Mouse (Mus musculus) left cerebral cortex, adult 2 months (tissue): ENCODE measurements around the gene Atp2b2. TPM values are rescaled to one million over a fixed set of nuclear protein-coding genes. Genes with fewer than 3 reads are reported as not detected.
A peak's percentile ranks its signal among the peaks of the same experiment; 100 is the strongest.

Experiments used
- DNase-seq, 2 experiments: peaks; one replicate each; pipeline ENCODE4 v3.0.0; 2021 to 2022; ENCODE audit warnings: low spot score in 2 of 2, mixed read lengths in 1 of 2; ENCODE audit errors: extremely low spot score in 1 of 2
- H3K27ac ChIP-seq: fragments of 200-600 bp; 2 replicates; pipeline ENCODE4 v1.8.1; 2022
- H3K4me3 ChIP-seq: fragments of 200-600 bp; 2 replicates; pipeline ENCODE4 v1.8.1; 2022
- CTCF ChIP-seq: fragments of 200-600 bp; IDR thresholded peaks from 2 replicates; pipeline ENCODE4 v1.8.1; 2022; ENCODE audit warnings: antibody characterized with exemption, mild to moderate bottlenecking, moderate library complexity
- intact Hi-C: fragments of 180-260 bp; cut with DNase I; formaldehyde crosslinking; loops from one replicate; pipeline ENCODE4 v1.15.1; 2025
- total RNA-seq, 2 experiments: library from RNA; stranded (reverse); gene quantifications; 2 replicates each; pipeline ENCODE4 v1.2.3; 2021

Gene Atp2b2
- total RNA-seq, 2 experiments from 2014 or later, result 729 to 754 TPM

DNA sequence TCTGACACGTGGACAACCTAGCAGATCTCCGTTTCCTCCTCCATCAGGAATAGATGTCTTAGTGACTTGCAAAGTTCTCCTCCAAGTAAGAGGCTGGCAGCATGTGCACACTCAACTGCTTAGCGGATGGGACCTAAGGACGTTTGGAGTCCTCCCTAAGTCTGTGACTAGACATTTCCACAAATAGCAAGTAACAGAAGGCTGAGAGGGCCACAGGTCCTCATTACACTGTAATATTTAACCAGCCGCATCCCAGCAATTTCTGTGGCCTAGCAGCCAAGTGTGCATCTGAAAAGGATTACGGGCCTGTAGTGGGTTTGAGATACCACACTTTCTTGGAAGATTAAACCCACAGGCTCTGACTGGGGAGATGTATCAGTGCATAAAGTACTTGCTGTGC lies 30.4 kb downstream of the Atp2b2 start:
- DNase-seq, result no peak
- intact Hi-C loops, result no loop called here
- no peak for TF ChIP-seq CTCF

DNA sequence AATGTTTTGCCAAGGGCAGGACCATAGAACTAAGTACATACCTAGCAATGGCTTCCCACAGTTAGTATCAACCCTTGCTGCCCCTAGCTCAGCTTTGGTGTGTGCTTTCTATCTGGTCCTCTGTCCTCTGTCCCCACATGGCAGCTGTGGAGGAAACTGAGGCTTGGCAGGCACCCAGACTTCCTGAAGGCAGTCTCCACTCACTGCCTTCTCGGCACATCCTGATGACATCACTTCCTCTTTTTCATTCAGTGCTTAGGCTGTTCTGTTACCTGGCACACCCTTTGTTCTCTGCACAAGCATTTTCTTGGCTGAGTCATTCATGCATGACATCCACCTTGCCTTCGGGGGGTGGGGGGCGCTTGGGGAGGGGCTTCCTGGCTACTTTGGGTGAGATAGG lies 38.6 kb downstream of the Atp2b2 start:
- intact Hi-C loops, result no loop called here
- Histone ChIP-seq H3K27ac (no peak overlapping the region), H3K4me3 (no peak overlapping the region)
- no peak for DNase-seq
- TF ChIP-seq CTCF, result no peak

More for the DNA sequence above, 30.4 kb downstream of the Atp2b2 start:
- Histone ChIP-seq H3K27ac (peak overlapping the region; percentile 26; the same call in 1 of the 2 replicates), H3K4me3 (no peak overlapping the region)

DNA sequence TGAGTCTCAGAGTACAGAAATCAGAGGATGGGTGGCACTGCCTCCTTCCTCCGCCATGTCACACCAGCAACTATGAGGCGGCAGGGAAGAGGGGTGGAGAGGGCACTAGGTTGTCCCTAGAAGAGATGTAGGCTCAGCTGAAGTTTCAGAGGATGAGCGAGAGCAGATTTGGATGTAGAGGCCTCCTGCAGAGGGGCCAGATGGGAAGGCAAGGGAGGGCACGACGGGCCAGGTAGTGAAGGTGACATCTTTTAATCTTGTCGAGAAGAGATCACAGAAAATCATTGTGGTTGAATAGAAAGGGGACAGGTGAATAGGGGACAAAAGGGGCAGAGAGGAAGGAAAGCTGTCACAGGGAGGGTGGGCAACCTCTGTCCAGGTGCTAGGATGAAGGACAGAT lies 41.5 kb downstream of the Atp2b2 start:
- TF ChIP-seq CTCF, result no peak

DNA sequence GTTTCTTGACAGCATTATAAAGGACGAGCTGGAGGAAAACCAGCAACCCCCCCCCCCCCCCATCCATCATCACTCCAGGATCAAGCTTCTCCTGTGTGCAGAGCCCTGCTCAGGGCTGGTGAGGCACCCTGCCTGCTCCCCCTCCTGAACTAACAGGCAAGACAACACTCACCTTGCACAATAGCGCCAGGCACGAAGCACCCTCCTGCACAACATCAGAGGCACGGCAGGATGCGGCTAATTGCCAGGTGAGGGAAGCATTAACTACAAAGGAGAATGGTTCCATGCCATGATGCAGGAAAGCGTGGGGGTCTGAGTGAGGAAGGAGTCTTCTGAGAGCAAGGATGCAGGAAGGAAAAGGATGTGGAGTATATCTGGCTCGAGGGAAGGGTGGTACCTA lies 42.1 kb downstream of the Atp2b2 start:
- no peak for TF ChIP-seq CTCF
- no peak for DNase-seq
- no peak overlapping the region for H3K4me3 ChIP-seq
- peak overlapping the region; percentile 40 for H3K27ac ChIP-seq
- intact Hi-C loops, result no loop called here

More for the DNA sequence above, 41.5 kb downstream of the Atp2b2 start:
- intact Hi-C loops, result no loop called here
- no peak for DNase-seq
- Histone ChIP-seq H3K27ac (peak overlapping the region; percentile 40), H3K4me3 (no peak overlapping the region)

DNA sequence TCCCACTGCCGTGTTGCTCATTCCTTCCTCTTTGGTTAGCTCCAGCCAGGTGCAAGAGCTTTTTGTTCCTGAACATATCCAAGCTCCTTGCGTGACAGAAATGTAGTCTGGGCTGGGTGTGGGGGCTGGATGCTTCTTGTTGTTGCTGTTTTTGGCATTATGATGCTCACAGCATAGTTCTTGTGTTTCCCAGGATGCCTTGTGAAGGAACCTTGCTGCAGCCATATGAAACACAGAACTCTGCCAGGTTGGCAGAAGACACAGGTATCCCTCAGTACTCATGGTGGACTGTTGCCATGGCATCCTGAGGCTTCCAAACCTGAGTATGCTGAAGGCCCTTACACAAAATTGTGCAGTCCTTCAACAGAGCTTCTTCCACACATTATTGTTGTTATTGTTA lies 44.0 kb downstream of the Atp2b2 start:
- Histone ChIP-seq H3K27ac (peak overlapping the region; percentile 73), H3K4me3 (no peak overlapping the region)
- TF ChIP-seq CTCF, result no peak
- intact Hi-C loops, result no loop called here
- peak in 1 of 2 experiments; percentile 32 for DNase-seq

DNA sequence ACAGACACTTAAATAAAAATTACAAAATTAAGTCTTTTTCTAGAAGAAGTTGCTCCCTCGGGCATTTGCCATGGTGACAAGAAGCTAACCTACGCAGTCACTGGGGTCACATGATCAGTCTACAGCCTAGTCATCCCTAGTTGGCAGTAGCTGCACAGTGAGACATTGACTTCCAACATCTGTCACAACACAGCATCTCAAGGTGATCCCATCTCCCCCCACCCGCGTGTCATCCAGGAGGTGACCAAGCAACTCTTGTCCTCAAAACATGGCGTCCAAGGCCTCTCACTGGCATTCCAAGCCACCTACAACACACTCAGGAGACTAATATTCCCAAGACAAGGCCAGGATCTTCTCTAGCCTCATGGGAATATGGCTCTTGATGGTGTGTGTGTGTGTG lies 48.2 kb downstream of the Atp2b2 start:
- DNase-seq, result no peak
- TF ChIP-seq CTCF, result no peak
- intact Hi-C loops, result loop anchor here (5.0 kb wide), 2 partner anchors 57 to 63 kb away; no protein-coding TSS in a partner anchor
- no peak overlapping the region for H3K27ac ChIP-seq
- H3K4me3 ChIP-seq, result no peak overlapping the region

DNA sequence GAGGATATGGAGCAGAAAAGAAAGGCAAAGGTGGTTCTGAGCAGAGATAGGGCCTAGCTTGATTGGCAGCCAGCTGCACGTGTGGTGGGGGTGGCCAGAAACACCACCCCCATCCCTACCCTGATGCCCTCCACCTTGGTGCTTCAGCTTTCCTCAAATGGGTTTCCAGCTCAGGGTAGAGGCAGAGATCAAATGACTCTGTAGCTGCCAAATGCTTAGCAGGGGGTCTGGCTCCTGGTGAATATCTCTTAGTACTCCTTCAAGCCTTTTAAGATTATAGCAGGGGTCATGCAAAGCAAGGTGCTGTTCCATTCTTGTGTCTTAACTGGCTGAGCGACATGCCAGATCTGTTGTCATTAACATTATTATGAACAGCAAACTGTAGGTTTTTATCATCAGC lies 50.3 kb downstream of the Atp2b2 start:
- DNase-seq, result no peak
- TF ChIP-seq CTCF, result no peak
- Histone ChIP-seq H3K27ac (no peak overlapping the region; the same call in 1 of the 2 replicates), H3K4me3 (no peak overlapping the region)
- intact Hi-C loops, result loop anchor here (5.0 kb wide), 2 partner anchors 55 to 65 kb away; no protein-coding TSS in a partner anchor

DNA sequence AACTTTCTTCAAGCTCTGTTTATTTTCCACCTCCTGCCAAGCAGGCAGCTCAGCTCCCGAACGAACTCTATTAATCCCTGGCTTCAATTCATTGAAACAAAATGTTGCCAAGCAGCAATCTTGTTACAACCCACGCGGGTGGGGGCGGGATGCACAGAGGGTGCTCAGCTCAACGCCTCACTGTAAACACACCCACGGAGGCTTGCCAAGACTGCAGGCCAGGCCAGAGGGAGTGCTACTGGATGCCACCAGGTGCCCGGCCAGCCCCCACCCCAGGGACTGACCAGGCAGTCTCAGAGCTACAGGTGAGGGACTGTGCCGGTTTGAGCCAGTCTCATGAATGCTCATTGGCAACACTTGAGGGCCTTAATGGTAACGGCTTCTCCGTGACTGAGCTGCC lies 50.9 kb downstream of the Atp2b2 start:
- no peak for TF ChIP-seq CTCF
- intact Hi-C loops, result loop anchor here (2.0 to 5.0 kb wide), 3 partner anchors 51 to 66 kb away; partner anchors contain the start of gene Atp2b2
- no peak overlapping the region for H3K4me3 ChIP-seq
- DNase-seq, result peak; percentile 75 to 83
- peak overlapping the region; percentile 51 for H3K27ac ChIP-seq

DNA sequence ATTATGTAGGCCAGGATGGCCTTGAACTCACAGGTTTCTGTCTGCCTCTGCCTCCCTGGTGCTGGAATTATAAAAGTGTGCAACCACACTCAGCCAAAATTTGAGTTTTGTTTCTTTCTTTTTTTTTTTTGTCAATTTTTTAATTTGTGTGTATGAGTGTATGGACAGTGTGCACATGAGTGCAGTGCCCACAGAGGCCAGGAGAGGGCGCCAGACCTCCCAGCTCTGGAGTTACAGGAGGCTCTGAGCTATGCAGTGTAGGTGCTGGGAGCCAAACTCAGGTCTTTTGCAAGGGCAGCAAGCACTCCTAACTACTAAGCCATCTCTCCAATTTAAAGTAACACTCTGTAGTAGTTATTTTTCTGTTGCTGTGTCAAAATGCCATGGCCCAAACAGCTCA lies 52.4 kb downstream of the Atp2b2 start:
- H3K27ac ChIP-seq, result no peak overlapping the region
- TF ChIP-seq CTCF, result peak; percentile 53
- DNase-seq, result no peak
- intact Hi-C loops, result loop anchor here (2.0 to 5.0 kb wide), 3 partner anchors 53 to 67 kb away; partner anchors contain the start of gene Atp2b2
- H3K4me3 ChIP-seq, result no peak overlapping the region

DNA sequence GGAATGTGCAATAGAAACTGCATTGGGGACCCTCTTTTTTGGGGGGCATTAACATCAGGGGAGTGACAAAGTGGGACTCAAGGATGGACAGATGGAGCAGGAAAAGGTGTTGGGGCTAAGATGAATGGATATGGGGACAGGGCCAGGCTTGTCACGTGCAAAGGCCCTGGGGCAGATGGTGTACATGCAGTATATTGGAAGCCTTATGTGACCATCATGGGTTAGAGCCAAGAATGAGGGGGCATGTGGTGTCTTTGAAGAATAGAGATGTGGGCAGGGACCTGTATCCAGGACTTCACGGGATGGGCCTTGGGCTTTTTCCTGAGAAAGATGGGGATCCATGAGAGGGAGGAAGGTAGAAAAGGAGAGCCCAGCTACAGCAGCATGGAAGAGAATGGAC lies 53.9 kb downstream of the Atp2b2 start:
- DNase-seq, result no peak
- intact Hi-C loops, result no loop called here
- Histone ChIP-seq H3K4me3 (no peak overlapping the region), H3K27ac (peak overlapping the region; percentile 44; the same call in 1 of the 2 replicates)
- no peak for TF ChIP-seq CTCF

DNA sequence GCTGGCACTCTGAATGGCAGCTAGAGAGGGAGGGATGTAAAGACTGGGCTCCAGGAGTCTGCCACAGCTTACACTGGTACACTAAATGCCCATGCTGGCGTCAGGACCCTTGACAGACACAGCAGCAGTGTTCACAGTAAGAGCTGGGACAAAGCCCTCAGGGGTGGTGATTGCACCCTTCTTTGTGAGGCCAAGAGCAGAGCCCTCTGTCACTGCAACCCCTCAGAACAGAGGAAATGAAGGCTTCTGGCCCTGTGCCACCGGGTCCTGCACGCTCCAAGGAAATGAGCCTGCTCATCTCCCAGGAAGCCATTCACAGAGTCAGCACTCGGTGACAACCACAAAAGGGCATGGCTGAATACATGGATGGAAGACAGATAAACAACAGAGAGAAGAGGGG lies 55.7 kb downstream of the Atp2b2 start:
- Histone ChIP-seq H3K4me3 (no peak overlapping the region), H3K27ac (no peak overlapping the region)
- TF ChIP-seq CTCF, result no peak
- intact Hi-C loops, result no loop called here
- no peak for DNase-seq

DNA sequence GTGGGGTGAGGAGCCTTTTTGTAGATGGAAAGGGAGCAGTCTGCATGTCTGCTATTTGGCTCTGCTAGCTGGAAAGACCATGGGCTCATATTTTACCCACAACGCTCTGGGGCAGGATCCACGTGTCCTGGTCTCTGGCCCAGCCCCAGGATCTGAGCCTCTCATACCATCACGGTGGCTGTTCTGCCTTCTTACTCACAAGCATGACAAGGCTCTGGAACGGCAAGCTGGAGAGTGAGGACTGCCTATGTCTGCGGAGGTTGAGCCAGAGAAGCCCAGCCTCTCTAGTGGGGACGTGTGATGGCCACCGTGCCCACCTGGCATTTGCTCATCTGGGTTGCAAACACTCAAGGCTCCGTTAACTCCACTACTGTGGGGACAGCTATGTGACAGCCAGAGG lies 63.7 kb downstream of the Atp2b2 start:
- intact Hi-C loops, result no loop called here
- no peak for TF ChIP-seq CTCF

DNA sequence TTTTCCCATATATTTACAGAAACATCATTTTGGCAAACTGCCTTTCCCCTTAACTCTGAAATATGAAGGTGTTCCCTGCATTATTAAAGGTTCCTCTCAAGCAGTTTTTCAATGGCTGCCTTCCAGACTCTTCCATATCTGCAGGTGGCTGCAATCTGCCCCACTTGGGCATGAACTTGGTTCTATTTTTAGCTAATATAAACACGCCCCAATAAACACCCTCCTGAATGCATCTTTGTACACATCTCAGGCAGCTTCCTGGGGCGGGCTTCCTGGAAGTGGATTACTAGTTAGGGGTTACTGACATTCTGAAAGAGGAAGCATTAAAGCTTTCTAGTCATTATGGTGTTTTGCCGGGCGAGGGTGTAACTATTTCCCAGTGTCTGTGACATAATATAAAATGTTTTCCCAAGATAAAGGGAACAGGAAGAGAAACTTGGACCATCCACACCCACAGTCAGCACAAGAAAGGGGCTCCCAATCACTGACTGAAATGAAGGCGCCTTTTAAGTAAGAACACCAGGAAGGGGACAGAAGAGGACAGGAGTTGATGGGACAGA lies 64.2 kb downstream of the Atp2b2 start:
- no peak overlapping the region for H3K27ac ChIP-seq
- DNase-seq, result no peak
- intact Hi-C loops, result no loop called here
- no peak for TF ChIP-seq CTCF
- no peak overlapping the region for H3K4me3 ChIP-seq

More for the DNA sequence above, 63.7 kb downstream of the Atp2b2 start:
- peak overlapping the region; percentile 36; the same call in 1 of the 2 replicates for H3K27ac ChIP-seq
- H3K4me3 ChIP-seq, result no peak overlapping the region
- no peak for DNase-seq
